Mouse (Mus musculus) brain, embryonic 14.5 days (tissue): Measurements from ENCODE around the gene Gm49355.

Experiments used
- CTCF ChIP-seq: fragments of 200-500 bp; IDR thresholded peaks from 2 replicates; pipeline ENCODE4 v1.5.1; 2012; ENCODE audit warnings: inconsistent platforms, mild to moderate bottlenecking, moderate library complexity, borderline replicate concordance; ENCODE audit not compliant: insufficient read depth, insufficient read length; ENCODE audit errors: extremely low read depth
- POLR2A ChIP-seq: fragments of 200-500 bp; IDR thresholded peaks from 2 replicates; pipeline ENCODE4 v1.6.1; 2012; ENCODE audit warnings: mild to moderate bottlenecking, inconsistent platforms, borderline replicate concordance; ENCODE audit not compliant: poor library complexity, insufficient read depth, insufficient read length, severe bottlenecking; ENCODE audit errors: extremely low read depth

DNA sequence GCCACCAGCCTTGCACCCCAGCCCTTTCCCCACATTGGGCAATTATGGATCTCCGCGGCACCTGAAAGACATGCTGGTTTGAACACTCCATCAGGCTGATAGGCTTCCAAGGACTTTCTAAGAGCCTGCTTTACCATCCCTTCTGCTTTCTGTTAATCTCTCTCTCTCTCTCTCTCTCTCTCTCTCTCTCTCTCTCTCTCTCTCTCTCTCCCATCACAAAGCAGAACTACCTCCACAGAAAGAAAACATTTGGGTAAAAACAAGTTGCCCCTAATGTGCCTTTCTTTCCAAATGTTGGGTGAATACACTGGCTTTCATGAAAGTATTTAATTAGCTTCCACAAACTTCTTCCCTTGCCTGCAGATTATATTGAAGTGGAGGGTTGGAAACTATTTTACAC is 64.3 kb downstream of the Gm49355 start, which contains the start of gene Fezf2:
- no peak for TF ChIP-seq CTCF
- no peak for TF ChIP-seq POLR2A
